Mouse (Mus musculus) left cerebral cortex, postnatal 25 days (tissue): ENCODE data around the gene Snap25. TPM values are rescaled to one million over a fixed set of nuclear protein-coding genes. Genes with fewer than 3 reads are reported as not detected.

Source experiments
- DNase-seq, 2 experiments: peaks; one replicate each; pipeline ENCODE4 v3.0.0; 2022; ENCODE audit warnings: low spot score in 2 of 2, mixed read lengths in 1 of 2
- intact Hi-C: fragments of 180-260 bp; cut with DNase I; formaldehyde crosslinking; loops from one replicate; pipeline ENCODE4 v1.15.1; 2025
- total RNA-seq, 2 experiments: library from RNA; stranded (reverse); gene quantifications; 2 replicates each; pipeline ENCODE4 v1.2.3; 2021

The Snap25 gene
- total RNA-seq, 2 experiments from 2014 or later: 2,524 to 2,644 TPM

GRCm38 (mm10) chr2:136711155-136711554, 2.1 kb upstream of the Snap25 start:
- intact Hi-C loops: loop anchor here (5.0 kb wide), 1 partner anchor 224 kb away; no protein-coding TSS in a partner anchor
- DNase-seq: no peak

GRCm38 (mm10) chr2:136711746-136712440, 1.4 kb upstream of the Snap25 start:
- intact Hi-C loops: loop anchor here (2.0 to 5.0 kb wide), 4 partner anchors 91 to 225 kb away; no protein-coding TSS in a partner anchor
- peak; percentile 77 to 94 for DNase-seq

- no peak for DNase-seq
- intact Hi-C loops: loop anchor here (1.0 to 5.0 kb wide), 6 partner anchors 33 to 225 kb away; no protein-coding TSS in a partner anchor
Measured at GRCm38 (mm10) chr2:136712441-136713015, 725 bp upstream of the Snap25 start.

GRCm38 (mm10) chr2:136714008-136714411, 757 bp downstream of the Snap25 start:
- DNase-seq: peak; percentile 62 to 63
- intact Hi-C loops: loop anchor here (5.0 kb wide), 1 partner anchor 227 kb away; no protein-coding TSS in a partner anchor

- intact Hi-C loops: no loop called here
- DNase-seq: peak in 1 of 2 experiments; percentile 55
Measured at GRCm38 (mm10) chr2:136715531-136715930, 2.3 kb downstream of the Snap25 start.

- intact Hi-C loops: no loop called here
- DNase-seq: no peak
Measured at GRCm38 (mm10) chr2:136716400-136716799, 3.1 kb downstream of the Snap25 start.

- intact Hi-C loops: no loop called here
- peak in 1 of 2 experiments; percentile 68 for DNase-seq
Measured at GRCm38 (mm10) chr2:136720235-136720634, 7.0 kb downstream of the Snap25 start.

- DNase-seq: no peak
- intact Hi-C loops: no loop called here
Measured at GRCm38 (mm10) chr2:136738260-136738659, 25.0 kb downstream of the Snap25 start.

GRCm38 (mm10) chr2:136742230-136742629, 29.0 kb downstream of the Snap25 start:
- peak in 1 of 2 experiments; percentile 43 for DNase-seq
- intact Hi-C loops: no loop called here

- DNase-seq: no peak
- intact Hi-C loops: no loop called here
Measured at GRCm38 (mm10) chr2:136744683-136745326, 31.6 kb downstream of the Snap25 start.

GRCm38 (mm10) chr2:136745327-136745994, 32.2 kb downstream of the Snap25 start:
- no peak for DNase-seq
- intact Hi-C loops: no loop called here

- DNase-seq: peak in 1 of 2 experiments; percentile 33
- intact Hi-C loops: no loop called here
Measured at GRCm38 (mm10) chr2:136753682-136754081, 40.4 kb downstream of the Snap25 start.

GRCm38 (mm10) chr2:136758809-136759551, 45.7 kb downstream of the Snap25 start:
- no peak for DNase-seq
- intact Hi-C loops: no loop called here

GRCm38 (mm10) chr2:136778156-136778555, 64.9 kb downstream of the Snap25 start:
- no peak for DNase-seq
- intact Hi-C loops: no loop called here

- DNase-seq: no peak
- intact Hi-C loops: no loop called here
Measured at GRCm38 (mm10) chr2:136778674-136779073, 65.4 kb downstream of the Snap25 start.

- DNase-seq: no peak
- intact Hi-C loops: loop anchor here (10.0 kb wide), 1 partner anchor 105 kb away; the partner anchor contains the start of gene AL731706.2
Measured at GRCm38 (mm10) chr2:136780268-136780667, 67.0 kb downstream of the Snap25 start.

- peak; percentile 57 to 88 for DNase-seq
- intact Hi-C loops: loop anchor here (1.0 to 10.0 kb wide), 2 partner anchors 19 to 100 kb away; partner anchors contain the start of gene AL731706.2
Measured at GRCm38 (mm10) chr2:136784310-136784709, 71.1 kb downstream of the Snap25 start.

- intact Hi-C loops: loop anchor here (2.0 to 10.0 kb wide), 2 partner anchors 14 to 96 kb away; partner anchors contain the start of gene AL731706.2
- DNase-seq: peak; percentile 78 to 98
Measured at GRCm38 (mm10) chr2:136788379-136788778, 75.1 kb downstream of the Snap25 start.

GRCm38 (mm10) chr2:136796518-136796917, 83.3 kb downstream of the Snap25 start:
- intact Hi-C loops: no loop called here
- peak in 1 of 2 experiments; percentile 92 for DNase-seq
